Mouse (Mus musculus) layer of hippocampus, adult 18-20 months (tissue): ENCODE results near the gene Slc39a11. TPM values are rescaled to one million over a fixed set of nuclear protein-coding genes. Genes with fewer than 3 reads are reported as not detected.

Experiments used
- DNase-seq, 2 experiments: peaks; one replicate each; pipeline ENCODE4 v3.0.0; 2022; ENCODE audit warnings: low spot score in 2 of 2
- total RNA-seq, 2 experiments: library from RNA; stranded (reverse); gene quantifications; 2 replicates each; pipeline ENCODE4 v1.2.3; 2021

Slc39a11 gene
- total RNA-seq, 2 experiments from 2014 or later, result 20.4 to 25.4 TPM

- DNase-seq, result no peak
Observed at GRCm38 (mm10) chr11:113471936-113472335, 177.9 kb downstream of the Slc39a11 start.

- no peak for DNase-seq
Observed at GRCm38 (mm10) chr11:113469919-113470785, 179.7 kb downstream of the Slc39a11 start.

- no peak for DNase-seq
Observed at GRCm38 (mm10) chr11:113468016-113468415, 181.9 kb downstream of the Slc39a11 start.

- DNase-seq, result no peak
Observed at GRCm38 (mm10) chr11:113467313-113467811, 182.5 kb downstream of the Slc39a11 start.

- no peak for DNase-seq
Observed at GRCm38 (mm10) chr11:113460118-113460517, 189.8 kb downstream of the Slc39a11 start.

GRCm38 (mm10) chr11:113458582-113459210 is 191.2 kb downstream of the Slc39a11 start:
- no peak for DNase-seq

- no peak for DNase-seq
Observed at GRCm38 (mm10) chr11:113452861-113453568, 196.9 kb downstream of the Slc39a11 start.

GRCm38 (mm10) chr11:113451301-113451700 is 198.6 kb downstream of the Slc39a11 start:
- DNase-seq, result peak; percentile 42 to 55

GRCm38 (mm10) chr11:113450665-113451064 is 199.2 kb downstream of the Slc39a11 start:
- peak in 1 of 2 experiments; percentile 34 for DNase-seq

GRCm38 (mm10) chr11:113450028-113450427 is 199.9 kb downstream of the Slc39a11 start:
- no peak for DNase-seq

GRCm38 (mm10) chr11:113442036-113442435 is 207.8 kb downstream of the Slc39a11 start:
- no peak for DNase-seq

GRCm38 (mm10) chr11:113439328-113440030 is 210.4 kb downstream of the Slc39a11 start:
- DNase-seq, result peak; percentile 65 to 89

GRCm38 (mm10) chr11:113438915-113439314 is 211.0 kb downstream of the Slc39a11 start:
- DNase-seq, result no peak

- no peak for DNase-seq
Observed at GRCm38 (mm10) chr11:113437357-113437756, 212.5 kb downstream of the Slc39a11 start.

- DNase-seq, result no peak
Observed at GRCm38 (mm10) chr11:113436299-113436698, 213.6 kb downstream of the Slc39a11 start.

- DNase-seq, result no peak
Observed at GRCm38 (mm10) chr11:113435696-113436095, 214.2 kb downstream of the Slc39a11 start.

GRCm38 (mm10) chr11:113431161-113431560 is 218.7 kb downstream of the Slc39a11 start:
- no peak for DNase-seq

- DNase-seq, result no peak
Observed at GRCm38 (mm10) chr11:113425882-113426281, 224.0 kb downstream of the Slc39a11 start.

GRCm38 (mm10) chr11:113425454-113425853 is 224.4 kb downstream of the Slc39a11 start:
- no peak for DNase-seq

GRCm38 (mm10) chr11:113424765-113425164 is 225.1 kb downstream of the Slc39a11 start:
- no peak for DNase-seq

- no peak for DNase-seq
Observed at GRCm38 (mm10) chr11:113422598-113422997, 227.3 kb downstream of the Slc39a11 start.
